Mouse (Mus musculus) layer of hippocampus, adult 6 months (tissue): Measurements from ENCODE around the gene 9230102O04Rik. TPM values are rescaled to one million over a fixed set of nuclear protein-coding genes. Genes with fewer than 3 reads are reported as not detected.

Experiments used
- long read RNA-seq, 2 experiments: library from polyadenylated mRNA; unstranded; transcript quantifications; one replicate each; pipeline ENCODE4 v2.0.0; 2019 to 2020
- polyA plus RNA-seq: library from polyadenylated mRNA; unstranded; fragments of <200 nt; fragmentation: Nextera tagmentation; gene quantifications from 2 replicates; pipeline ENCODE4 v1.2.3, GENCODE M21; 2021

Gene 9230102O04Rik
- polyA plus RNA-seq: not detected in 2 replicates
- long read RNA-seq, experiment 1: 0 reads
- long read RNA-seq, experiment 2: 0 reads

DNA sequence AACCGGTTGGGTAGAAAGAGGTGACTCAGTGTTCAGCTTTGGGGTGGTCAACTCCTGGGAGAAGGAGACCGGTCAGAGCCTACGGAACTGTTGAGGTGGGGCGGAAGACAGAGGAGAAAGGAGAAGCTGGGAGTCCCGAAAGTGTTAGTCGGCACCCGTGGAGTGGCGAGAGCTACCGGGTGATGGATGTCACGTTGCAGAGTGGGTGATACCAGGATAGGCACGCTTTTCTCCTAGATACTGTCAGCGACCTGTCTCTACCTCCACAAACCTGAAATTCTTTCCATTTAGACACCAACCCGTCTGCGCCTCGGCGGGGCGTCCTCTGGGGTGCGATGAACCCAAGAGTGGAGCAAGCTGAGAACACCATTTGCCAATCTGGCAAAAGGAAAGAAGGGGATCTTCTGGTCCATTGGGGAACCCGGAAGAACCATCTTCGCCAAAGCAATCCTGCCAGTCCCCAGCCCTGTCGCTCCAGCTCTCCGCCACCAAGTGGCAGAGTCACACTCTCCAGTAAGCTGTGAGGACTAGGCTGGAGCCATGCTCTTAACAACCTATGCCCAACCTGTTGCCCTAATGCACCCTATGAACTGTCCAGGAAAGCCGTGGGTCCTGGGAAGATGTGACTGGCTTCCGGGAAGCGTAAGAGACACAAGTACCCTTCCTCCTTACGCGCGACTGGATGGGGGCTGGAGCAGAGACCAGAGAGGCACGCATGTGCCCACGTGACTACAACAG lies at the start of gene 9230102O04Rik:
Gene 9230102O04Rik (minus strand): TSS at position 628 of the 738 bp plus-strand sequence.

DNA sequence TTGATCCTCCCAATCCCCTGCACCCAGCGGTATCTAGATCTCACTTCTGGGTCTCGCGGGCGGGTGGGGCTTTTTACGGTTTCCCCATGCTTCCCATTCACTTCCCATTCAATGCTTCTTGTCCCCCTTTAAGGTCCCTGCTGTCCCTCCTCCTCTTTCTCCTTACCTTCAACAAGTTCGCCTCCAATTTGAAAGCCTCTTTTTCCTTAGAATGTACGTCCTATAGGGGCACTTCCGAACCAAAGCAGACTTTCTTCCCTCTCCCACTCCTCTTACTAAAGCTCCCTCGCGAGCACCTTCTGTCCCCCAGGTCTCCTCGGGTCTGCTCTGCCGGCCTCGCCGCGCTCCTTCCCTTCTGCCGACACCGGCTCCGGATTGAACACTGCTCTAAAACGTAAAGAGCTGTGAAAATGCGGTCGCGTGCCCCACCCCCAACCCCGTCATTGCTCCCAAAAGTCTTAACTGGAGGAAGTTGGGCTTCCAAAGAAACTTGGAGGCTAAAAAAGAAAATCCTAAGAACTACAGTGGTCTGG lies 377 bp upstream of the 9230102O04Rik start, which contains the start of gene Gata3:
Gene Gata3 (minus strand): TSS at position 384 of the 533 bp plus-strand sequence.

DNA sequence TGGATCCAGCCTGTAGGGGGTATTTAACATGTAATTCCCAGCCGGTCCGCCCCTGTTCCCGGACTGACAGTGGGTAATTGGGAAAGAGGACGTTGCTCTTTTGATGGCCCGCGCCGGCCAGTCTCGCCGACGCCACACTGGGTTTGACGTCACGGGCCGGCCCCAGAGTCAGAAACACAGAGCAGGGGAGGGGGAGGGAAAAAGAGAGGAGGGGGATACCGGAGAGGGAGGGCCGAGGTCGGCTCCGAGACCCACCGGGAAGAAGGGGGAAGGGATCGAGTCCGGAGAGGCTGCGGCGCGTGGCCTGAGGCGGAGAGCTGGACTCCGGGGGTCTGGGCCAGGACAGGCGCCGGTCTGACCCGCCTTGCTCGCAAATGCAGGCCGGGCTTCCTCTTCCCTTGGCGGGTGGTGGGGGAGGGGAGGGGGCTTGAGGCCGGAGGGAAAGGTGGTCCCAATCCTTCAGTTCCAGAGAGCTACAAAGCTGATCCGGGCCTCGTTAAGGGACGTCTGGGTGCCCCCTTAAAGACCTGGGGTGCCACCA lies 8.2 kb downstream of the 9230102O04Rik start, which contains the start of gene 4930412O13Rik:
Gene 4930412O13Rik (plus strand): TSS at position 202 of the 541 bp plus-strand sequence.

Other genes starting within 250 kb of the 9230102O04Rik start
- not detected in 2 replicates for gene 4930412O13Rik, start 8.3 kb downstream of the 9230102O04Rik start, polyA plus RNA-seq
- 0.20 TPM in 1 of 2 replicates, not detected in the other for gene Gata3, start 494 bp upstream of the 9230102O04Rik start, polyA plus RNA-seq
- 7.0 and 7.3 TPM in 2 replicates for gene Taf3, start 159.1 kb upstream of the 9230102O04Rik start, polyA plus RNA-seq
- 794 and 797 TPM in 2 replicates for gene Atp5c1, start 191.0 kb upstream of the 9230102O04Rik start, polyA plus RNA-seq
- 12.6 and 12.9 TPM in 2 replicates for gene Kin, start 191.1 kb upstream of the 9230102O04Rik start, polyA plus RNA-seq
- gene Itih2, start 241.9 kb upstream of the 9230102O04Rik start, polyA plus RNA-seq: 0.40 and 0.87 TPM in 2 replicates